Mouse (Mus musculus): ENCODE results near the gene Mtg2.

Gene Mtg2

GRCm38 (mm10) chr2:180070481-180071453, at the start of gene Mtg2:
Mtg2 (plus strand) TSS chr2:180070588.
- peak; percentile 93 for DNase-seq (ENCODE audit: low read depth, low spot score)

DNA sequence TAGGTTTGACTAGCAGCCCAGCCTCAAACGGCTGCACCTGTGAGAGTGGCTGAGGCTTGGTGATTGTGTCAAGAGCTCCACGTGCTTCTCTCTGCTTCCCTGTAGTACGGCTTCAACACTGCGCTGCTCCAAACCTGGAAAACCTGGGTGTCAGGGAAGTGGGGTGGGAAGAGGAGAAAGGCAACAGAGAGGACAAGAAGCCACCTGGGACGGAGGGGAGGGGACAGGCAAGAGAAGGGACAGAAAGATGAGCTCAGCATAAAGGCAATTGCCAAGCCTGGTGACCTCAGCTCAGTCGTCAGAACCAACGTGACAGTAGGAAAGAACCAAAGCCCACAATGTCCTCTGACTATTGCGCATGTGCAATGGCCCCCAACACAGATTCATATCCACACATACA, 49.5 kb upstream of the Mtg2 start:
- no peak for DNase-seq (ENCODE audit: low read depth, low spot score)

- DNase-seq (ENCODE audit: low read depth, low spot score) = no peak
Measured at GRCm38 (mm10) chr2:180022751-180023150, 47.6 kb upstream of the Mtg2 start.

GRCm38 (mm10) chr2:180024401-180025098, 45.8 kb upstream of the Mtg2 start, which contains the start of gene Lsm14b:
Lsm14b (plus strand) TSS chr2:180024987.
- DNase-seq (ENCODE audit: low read depth, low spot score) = peak; percentile 97

- DNase-seq (ENCODE audit: low read depth, low spot score) = no peak
Measured at GRCm38 (mm10) chr2:180025135-180025860, 45.1 kb upstream of the Mtg2 start.

DNA sequence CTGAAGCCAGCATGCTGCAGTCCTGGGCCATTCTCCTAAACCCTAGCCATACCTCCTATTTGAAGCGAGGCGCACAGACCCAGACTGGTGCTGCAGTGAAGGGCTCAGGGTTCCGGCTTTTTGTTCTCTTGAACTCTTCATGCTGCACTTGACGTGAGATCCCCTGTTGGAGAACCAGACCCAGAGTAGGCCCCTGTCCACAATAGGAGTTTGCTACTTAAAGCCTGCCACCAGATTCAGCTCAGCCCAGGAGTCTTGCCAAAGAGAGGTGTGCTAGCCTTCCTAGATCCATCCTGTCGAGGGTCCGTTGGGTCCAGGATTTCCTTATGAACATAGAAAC, 44.6 kb upstream of the Mtg2 start:
- DNase-seq (ENCODE audit: low read depth, low spot score) = no peak

DNA sequence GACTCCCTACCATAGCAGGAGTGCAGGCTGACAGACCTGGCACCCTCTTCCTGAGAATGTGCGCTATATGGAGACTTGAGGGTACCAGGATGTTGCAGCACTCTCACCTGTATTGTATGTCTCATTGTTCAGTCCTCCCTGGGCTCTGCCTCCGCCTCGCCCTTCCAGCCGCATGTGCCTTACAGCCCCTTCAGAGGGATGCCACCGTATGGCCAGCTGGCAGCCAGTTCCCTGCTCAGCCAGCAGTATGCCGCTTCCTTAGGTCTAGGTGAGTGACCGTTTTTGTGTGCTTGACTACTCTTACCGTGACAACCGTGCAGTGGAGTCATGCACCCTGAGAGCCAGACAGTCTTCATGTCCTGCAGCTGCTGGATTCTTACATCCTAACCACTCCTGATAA, 42.6 kb upstream of the Mtg2 start:
- DNase-seq (ENCODE audit: low read depth, low spot score) = no peak

GRCm38 (mm10) chr2:180031270-180031669, 39.1 kb upstream of the Mtg2 start:
- no peak for DNase-seq (ENCODE audit: low read depth, low spot score)

- no peak for DNase-seq (ENCODE audit: low read depth, low spot score)
Measured at GRCm38 (mm10) chr2:180032925-180033324, 37.5 kb upstream of the Mtg2 start.

GRCm38 (mm10) chr2:180033956-180034355, 36.4 kb upstream of the Mtg2 start:
- no peak for DNase-seq (ENCODE audit: low read depth, low spot score)

- peak; percentile 55 for DNase-seq (ENCODE audit: low read depth, low spot score)
Measured at GRCm38 (mm10) chr2:180034753-180035152, 35.6 kb upstream of the Mtg2 start.

GRCm38 (mm10) chr2:180040406-180040805, 30.0 kb upstream of the Mtg2 start:
- no peak for DNase-seq (ENCODE audit: low read depth, low spot score)

DNA sequence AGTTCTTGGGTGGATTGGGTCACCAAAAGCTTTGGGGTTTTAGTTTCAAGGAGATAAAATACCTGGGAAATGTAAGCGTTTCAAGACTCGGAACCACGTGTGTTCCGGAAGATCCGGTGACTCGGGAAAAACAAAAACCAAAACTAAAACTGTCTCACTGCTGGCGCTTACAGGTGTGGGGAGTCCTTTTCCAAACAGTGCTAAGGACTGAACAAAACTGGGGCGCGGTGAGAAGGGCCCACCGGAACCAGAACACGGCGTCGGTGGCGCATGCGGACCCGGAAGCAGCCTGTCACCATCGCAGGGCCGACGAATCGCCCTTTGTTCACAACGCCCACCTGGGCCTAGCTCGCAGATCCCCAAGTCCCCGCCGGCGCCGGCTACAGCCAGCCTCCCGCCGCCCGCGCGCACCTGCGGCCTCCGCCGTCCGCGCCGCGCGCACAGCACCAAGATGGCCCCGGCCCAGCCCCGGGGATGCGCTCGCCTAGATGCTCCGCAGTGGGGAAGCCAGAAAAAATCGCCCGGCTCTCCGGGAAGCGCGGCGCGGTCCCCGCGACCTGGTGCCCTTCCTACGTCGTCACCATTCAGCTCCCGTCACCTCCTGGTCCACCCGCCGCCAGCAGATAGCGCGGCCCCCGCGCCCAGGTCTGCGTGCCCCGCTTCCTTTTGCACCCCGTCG, 28.7 kb upstream of the Mtg2 start:
- DNase-seq (ENCODE audit: low read depth, low spot score) = no peak

GRCm38 (mm10) chr2:180042256-180042857, 28.0 kb upstream of the Mtg2 start, which contains the start of the genes Psma7 and Ss18l1:
Psma7 (minus strand) TSS chr2:180042433.
Ss18l1 (plus strand) TSS chr2:180042509.
- DNase-seq (ENCODE audit: low read depth, low spot score) = peak; percentile 87

DNA sequence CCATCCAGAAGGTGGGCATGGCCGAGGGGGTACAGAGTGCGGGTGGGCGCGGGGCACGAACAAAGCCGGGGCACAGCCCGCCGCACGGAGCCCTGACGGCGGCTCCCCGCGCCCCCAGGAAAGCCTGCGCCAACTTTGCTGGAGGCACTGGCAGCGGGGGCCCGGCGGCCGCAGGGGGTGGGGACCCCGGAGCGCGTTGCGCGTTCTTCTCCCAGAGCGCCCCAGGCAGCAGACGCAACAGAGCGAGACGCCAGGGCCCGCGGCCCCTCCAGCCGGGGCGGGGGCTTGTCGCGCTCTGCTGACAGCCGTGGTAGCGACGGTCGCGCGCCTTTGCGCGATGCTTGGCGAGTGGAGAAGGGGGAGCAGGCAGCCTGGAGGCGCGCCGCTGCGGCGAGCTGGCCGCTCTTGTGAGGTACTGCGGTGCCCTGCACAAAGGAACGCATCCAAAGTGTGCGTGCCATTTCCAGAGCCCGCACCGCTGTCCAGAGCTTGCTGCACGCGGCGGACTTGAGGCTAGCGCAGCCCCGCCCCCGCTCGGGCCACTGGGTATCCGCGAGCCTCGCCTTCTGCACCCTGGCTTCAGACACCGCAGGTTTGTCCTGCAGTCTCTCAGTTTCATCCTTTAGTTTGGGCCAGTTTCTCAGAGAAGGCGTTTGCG, 27.4 kb upstream of the Mtg2 start:
- peak; percentile 52 for DNase-seq (ENCODE audit: low read depth, low spot score)

GRCm38 (mm10) chr2:180045283-180045682, 25.1 kb upstream of the Mtg2 start:
- no peak for DNase-seq (ENCODE audit: low read depth, low spot score)

DNA sequence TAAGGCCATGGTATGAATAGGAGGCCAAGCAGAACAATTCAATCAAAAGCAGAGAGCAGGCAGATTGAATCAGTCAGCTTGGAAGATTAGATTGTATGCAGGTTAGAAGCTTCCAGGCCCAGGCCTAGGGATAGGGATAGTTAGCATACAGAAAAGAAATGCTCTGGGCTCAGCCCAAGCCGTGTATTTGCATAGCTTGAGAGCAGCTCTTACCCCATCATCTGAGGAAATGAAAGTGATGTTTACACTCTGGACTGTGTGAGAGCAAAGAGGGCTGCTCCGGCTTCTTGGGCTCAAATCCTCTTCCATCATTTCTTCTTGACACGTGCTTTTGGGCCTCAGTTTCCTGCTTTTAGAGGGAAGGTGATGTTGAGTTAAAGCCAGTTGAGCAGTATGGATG, 22.8 kb upstream of the Mtg2 start:
- DNase-seq (ENCODE audit: low read depth, low spot score) = no peak

DNA sequence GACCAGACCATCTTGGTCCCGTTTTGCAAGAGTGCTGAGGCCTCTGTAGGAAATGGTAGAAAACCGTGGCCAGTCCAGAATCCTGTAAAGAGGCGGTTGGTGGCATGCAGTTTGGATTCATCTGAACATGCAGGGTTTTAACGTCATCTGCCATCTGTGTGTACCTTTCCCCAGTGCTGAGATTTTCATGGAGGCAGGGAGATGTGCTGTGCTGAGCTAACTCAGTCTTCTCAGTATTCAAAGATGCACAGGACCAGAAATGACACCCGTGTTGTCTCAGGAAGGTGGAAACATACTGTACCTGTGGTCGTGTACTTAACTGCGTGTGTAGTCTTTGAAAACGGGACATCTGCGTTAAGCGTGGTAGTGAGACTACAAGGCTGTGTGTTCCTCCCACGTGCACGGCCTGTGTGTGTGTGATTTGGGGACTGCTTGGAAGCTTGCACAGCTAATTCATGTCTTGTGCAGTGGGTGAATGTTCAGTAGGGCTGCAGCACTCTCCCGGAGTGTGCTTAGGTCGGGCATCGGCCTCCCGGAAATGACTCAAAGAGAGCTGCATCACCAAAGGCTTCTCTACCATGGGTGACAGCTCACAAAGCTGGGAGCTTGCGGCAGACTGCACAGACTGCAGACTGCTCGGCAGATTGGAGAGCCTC, 22.3 kb upstream of the Mtg2 start:
- no peak for DNase-seq (ENCODE audit: low read depth, low spot score)

- DNase-seq (ENCODE audit: low read depth, low spot score) = peak; percentile 86
Measured at GRCm38 (mm10) chr2:180050986-180051385, 19.4 kb upstream of the Mtg2 start.
